Mouse (Mus musculus) right cerebral cortex, adult 18-20 months (tissue): Measurements from ENCODE around the gene Col6a3.

Experiments
- DNase-seq: peaks from one replicate; pipeline ENCODE4 v3.0.0; 2022; ENCODE audit warnings: mixed read lengths

Gene Col6a3

DNA sequence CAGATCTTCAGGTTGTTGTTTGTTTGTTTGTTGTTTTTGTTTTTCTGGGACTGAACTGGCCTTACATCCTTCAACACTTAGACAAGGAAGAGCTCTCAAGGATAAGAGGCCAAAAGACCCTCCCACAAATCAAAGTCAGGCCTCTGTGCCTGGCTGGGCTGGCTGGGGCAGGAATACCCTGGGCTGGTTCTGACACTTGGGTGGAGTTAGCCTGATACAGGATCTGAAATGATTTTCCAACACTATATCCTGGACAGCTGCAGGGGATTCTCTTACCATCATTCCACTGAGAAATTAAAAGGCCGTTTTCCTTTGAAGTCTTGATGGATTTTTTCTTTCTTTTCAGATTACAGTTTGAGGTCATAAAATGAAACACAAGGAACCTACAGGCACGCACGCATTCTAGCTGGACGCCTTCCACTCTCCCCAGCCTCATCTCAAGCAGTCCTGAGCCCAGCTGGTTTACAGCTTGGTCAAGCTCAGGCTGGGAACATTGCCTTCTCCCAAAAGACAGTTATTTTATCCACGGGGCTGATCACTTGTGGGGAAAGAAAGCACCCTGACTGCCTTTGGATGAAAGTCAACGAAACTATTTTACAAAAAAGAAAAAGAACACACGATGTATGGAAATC, 123.0 kb downstream of the Col6a3 start:
- DNase-seq: no peak

DNA sequence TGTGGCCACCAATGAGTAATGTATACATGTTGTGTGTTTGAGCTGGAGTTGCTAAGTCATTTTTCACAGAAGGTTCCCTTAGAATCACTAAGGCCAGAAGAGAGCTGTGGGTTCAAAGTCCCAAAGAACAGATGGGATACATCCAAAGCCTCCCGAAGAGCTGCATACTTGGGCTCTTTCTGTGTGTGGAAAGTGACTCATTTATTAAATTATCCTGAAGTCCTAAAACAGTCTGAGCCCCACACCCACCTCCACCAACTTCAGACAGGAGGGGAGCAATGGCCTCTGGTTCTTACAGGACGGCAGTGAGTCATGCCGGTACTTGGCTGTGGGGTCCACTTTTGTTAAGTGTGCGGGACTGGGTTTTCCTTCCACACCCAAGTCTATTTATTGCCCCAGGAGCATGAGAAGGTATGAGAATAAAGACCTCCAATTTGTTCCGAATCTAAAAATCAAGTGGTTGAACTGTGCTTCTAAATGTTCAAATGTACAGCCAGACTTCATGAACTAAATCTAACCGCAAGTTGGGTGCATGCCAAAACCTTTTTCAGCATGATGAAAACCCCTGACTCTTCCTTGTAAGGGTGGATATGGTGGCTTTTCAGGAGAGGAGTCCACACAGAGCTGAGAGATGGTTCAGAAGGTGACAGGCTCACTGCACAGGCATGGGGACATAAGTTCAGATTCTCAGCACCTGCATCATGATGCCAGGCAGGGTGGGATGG, 124.8 kb downstream of the Col6a3 start:
- DNase-seq: no peak

DNA sequence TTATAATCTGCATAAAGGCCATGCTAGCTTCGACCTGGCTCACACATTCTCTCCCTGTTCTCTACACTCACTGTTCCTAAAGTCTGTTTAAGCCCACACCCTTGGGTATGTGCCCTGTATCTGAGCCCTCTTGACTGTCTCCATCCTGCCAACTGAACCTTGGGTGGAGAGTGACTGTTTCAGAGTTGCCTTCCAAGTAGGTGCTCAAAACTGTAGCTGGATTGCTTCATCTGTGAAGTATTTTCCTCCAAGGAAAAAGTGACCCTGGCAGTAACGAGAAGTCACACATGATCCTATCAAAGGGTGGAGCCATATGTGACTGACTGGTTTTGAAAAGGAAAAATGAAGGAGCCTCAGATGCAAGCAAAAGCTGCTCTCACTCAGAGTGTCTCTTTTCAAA, 127.5 kb downstream of the Col6a3 start:
- DNase-seq: no peak
